Mouse (Mus musculus): ENCODE measurements around the gene Adcyap1r1. TPM values are rescaled to one million over a fixed set of nuclear protein-coding genes. Genes with fewer than 3 reads are reported as not detected.

The Adcyap1r1 gene
- polyA plus RNA-seq, 1 experiment from 2014 or later: 50.3 TPM

GRCm38 (mm10) chr6:55483360-55483759 lies 31.6 kb downstream of the Adcyap1r1 start:
- H3K4me1 ChIP-seq: peaks cover 24% of the 10 kb centered on the region
- no peak overlapping the region for H3K4me3 ChIP-seq
- peak overlapping the region; percentile 70 for H3K27ac ChIP-seq
- H3K36me3 ChIP-seq (replicated peaks): peaks cover 6% of the 10 kb centered on the region; the same call in 1 of the 2 replicates
- no peak for ATAC-seq (replicated peaks)
- H3K4me2 ChIP-seq: no peak overlapping the region
- no peaks in the 10 kb centered on the region for H3K27me3 ChIP-seq (replicated peaks)
- H3K9ac ChIP-seq: 0 out of 2 replicates have a peak overlapping the region, but pooled peaks have one; percentile 8
- no peaks in the 10 kb centered on the region for H3K9me3 ChIP-seq
- WGBS: 71% methylated on average over 7 of the region's 7 CpGs

- Histone ChIP-seq H3K36me3 (replicated peaks) (peaks cover 6% of the 10 kb centered on the region; the same call in 1 of the 2 replicates), H3K4me2 (no peak overlapping the region), H3K4me1 (peaks cover 24% of the 10 kb centered on the region), H3K9ac (no peak overlapping the region), H3K27ac (peak overlapping the region; percentile 70), H3K4me3 (no peak overlapping the region), H3K9me3 (no peaks in the 10 kb centered on the region), H3K27me3 (replicated peaks) (no peaks in the 10 kb centered on the region)
- peak; percentile 71 for ATAC-seq (replicated peaks)
- WGBS: 5% methylated on average over 4 of the region's 4 CpGs
Observed at GRCm38 (mm10) chr6:55484224-55484623, 32.4 kb downstream of the Adcyap1r1 start.

DNA sequence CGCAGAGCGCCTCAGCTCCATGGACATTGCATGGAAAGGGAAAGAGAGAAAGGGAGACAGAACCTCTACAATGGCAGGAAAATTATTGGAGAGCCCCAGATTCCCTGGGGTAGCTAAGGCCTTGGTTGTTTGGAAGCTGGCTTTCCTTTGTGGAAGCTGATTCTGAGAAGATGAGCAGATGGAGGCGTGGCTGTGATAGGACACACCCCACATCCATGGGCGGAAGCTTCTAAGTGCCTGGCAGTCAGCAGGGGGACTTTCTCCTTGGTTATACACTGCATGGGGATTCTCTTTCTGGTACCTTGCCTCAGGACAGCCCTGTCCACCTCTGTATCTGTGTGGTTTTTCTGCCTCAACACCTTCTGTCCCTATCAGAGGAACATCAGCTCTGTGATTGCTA lies 33.4 kb downstream of the Adcyap1r1 start:
- H3K27ac ChIP-seq: no peak overlapping the region

GRCm38 (mm10) chr6:55487726-55488125 lies 35.9 kb downstream of the Adcyap1r1 start:
- Histone ChIP-seq H3K27ac (no peak overlapping the region), H3K4me2 (no peak overlapping the region), H3K36me3 (replicated peaks) (peaks cover 6% of the 10 kb centered on the region; the same call in 1 of the 2 replicates), H3K4me3 (no peak overlapping the region), H3K9ac (no peak overlapping the region), H3K9me3 (no peaks in the 10 kb centered on the region), H3K27me3 (replicated peaks) (no peaks in the 10 kb centered on the region), H3K4me1 (peaks cover 24% of the 10 kb centered on the region)
- 69% methylated on average over 6 of the region's 6 CpGs for WGBS
- peak; percentile 31 for ATAC-seq (replicated peaks)

More for the DNA sequence above, 33.4 kb downstream of the Adcyap1r1 start:
- no peak for ATAC-seq (replicated peaks)
- Histone ChIP-seq H3K4me3 (no peak overlapping the region), H3K27me3 (replicated peaks) (no peaks in the 10 kb centered on the region), H3K4me2 (no peak overlapping the region), H3K9ac (no peak overlapping the region), H3K9me3 (no peaks in the 10 kb centered on the region), H3K36me3 (replicated peaks) (peaks cover 6% of the 10 kb centered on the region; the same call in 1 of the 2 replicates), H3K4me1 (peaks cover 24% of the 10 kb centered on the region)
- WGBS: 72% methylated on average over 4 of the region's 4 CpGs

GRCm38 (mm10) chr6:55496201-55496600 lies 44.4 kb downstream of the Adcyap1r1 start:
- no peaks in the 10 kb centered on the region for H3K9me3 ChIP-seq
- no peaks in the 10 kb centered on the region for H3K4me1 ChIP-seq
- ATAC-seq (replicated peaks): no peak
- H3K36me3 ChIP-seq (replicated peaks): peaks cover 22% of the 10 kb centered on the region; the same call in 1 of the 2 replicates
- H3K27ac ChIP-seq: no peak overlapping the region
- no peak overlapping the region for H3K4me2 ChIP-seq
- no peak overlapping the region for H3K9ac ChIP-seq
- no peaks in the 10 kb centered on the region for H3K27me3 ChIP-seq (replicated peaks)
- WGBS: 93% methylated on average over 4 of the region's 4 CpGs
- no peak overlapping the region for H3K4me3 ChIP-seq

GRCm38 (mm10) chr6:55498753-55499152 lies 47.0 kb downstream of the Adcyap1r1 start:
- H3K4me1 ChIP-seq: no peaks in the 10 kb centered on the region
- ATAC-seq (replicated peaks): no peak
- H3K36me3 ChIP-seq (replicated peaks): peaks cover 22% of the 10 kb centered on the region; the same call in 1 of the 2 replicates
- no peaks in the 10 kb centered on the region for H3K27me3 ChIP-seq (replicated peaks)
- no peaks in the 10 kb centered on the region for H3K9me3 ChIP-seq
- no peak overlapping the region for H3K4me2 ChIP-seq
- no peak overlapping the region for H3K27ac ChIP-seq
- H3K4me3 ChIP-seq: no peak overlapping the region
- H3K9ac ChIP-seq: no peak overlapping the region

DNA sequence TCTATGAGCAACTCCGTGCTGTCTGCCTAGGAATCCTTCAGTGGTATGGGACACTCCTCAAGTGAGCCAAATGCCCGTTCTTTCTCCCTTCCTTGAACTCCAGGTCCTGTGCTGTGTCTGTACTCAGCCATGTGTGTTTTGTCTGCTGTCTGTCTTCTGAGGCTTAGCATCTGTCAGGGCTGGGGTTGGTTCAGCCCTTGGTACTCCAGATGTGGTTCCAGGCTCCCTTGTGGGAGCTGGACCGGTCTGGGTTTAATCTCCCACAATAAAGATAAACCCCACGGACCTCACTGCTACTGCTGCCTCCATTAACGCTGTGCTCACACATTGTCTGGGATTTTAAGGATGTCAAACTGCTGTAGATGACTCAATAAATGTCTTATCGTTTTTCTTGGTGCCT lies 49.3 kb downstream of the Adcyap1r1 start:
- no peaks in the 10 kb centered on the region for H3K9me3 ChIP-seq
- ATAC-seq (replicated peaks): no peak
- 0 out of 2 replicates have a peak, but pooled peaks cover 6% of the 10 kb centered on the region for H3K36me3 ChIP-seq (replicated peaks)
- no peak overlapping the region for H3K9ac ChIP-seq
- no peak overlapping the region for H3K27ac ChIP-seq
- H3K4me3 ChIP-seq: no peak overlapping the region
- WGBS: 50% methylated on average over 6 of the region's 6 CpGs
- no peak overlapping the region for H3K4me2 ChIP-seq
- no peaks in the 10 kb centered on the region for H3K4me1 ChIP-seq
- H3K27me3 ChIP-seq (replicated peaks): no peaks in the 10 kb centered on the region

DNA sequence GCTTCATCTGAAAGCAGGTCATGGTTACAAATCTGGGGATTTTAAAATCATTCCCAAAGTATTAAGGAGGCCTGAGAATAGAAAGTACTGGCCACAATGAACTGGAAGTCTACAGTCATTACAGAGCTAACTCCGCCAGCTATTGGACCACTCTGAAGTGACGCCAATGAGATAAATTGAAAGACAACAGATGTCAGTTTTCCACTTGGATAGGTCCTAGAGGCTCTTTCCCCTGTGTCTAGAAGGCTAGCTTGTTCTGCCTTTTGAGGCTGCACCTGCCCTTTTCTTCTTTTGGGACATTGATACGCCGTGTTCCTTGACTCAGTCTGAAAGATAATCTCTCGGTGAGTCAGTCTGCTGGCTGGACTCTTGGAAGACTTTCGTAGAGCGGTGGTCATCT lies 50.5 kb downstream of the Adcyap1r1 start:
- Histone ChIP-seq H3K9me3 (no peaks in the 10 kb centered on the region), H3K4me3 (no peak overlapping the region), H3K4me2 (no peak overlapping the region), H3K9ac (no peak overlapping the region), H3K36me3 (replicated peaks) (0 out of 2 replicates have a peak, but pooled peaks cover 2% of the 10 kb centered on the region), H3K27me3 (replicated peaks) (no peaks in the 10 kb centered on the region), H3K4me1 (no peaks in the 10 kb centered on the region), H3K27ac (no peak overlapping the region)
- ATAC-seq (replicated peaks): no peak
- 77% methylated on average over 7 of the region's 7 CpGs for WGBS

DNA sequence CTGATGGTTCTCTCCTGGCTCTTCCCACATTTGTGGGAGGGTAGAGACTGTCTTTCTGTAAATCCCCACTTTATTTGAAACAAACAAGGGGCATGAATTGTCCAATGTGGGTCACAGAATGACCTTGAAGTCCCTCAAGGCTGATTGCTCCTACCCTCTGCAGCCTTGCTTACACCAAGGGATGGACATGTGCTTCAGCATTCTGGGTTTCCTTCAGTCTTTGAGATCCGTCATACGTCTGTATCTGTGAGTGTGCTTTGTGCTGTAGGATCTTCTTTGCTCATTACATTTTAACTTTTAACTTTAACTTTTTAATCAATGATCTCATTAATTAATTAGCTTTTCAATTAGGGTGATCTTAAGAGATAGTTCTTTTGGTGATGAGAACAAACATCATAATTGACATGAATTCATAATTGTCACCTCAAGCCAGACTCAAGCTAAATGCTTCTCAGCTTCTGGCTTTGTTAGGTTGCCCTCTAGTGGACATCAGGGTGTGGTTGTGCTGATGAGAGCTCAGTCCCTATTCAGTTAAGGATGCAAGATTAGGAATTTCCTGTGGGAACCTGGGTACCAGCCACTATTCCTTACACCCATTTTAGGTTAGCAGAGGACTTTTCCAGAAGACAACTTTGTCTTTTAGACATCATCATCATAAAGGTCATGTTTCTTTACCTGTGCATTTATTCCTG lies 53.2 kb downstream of the Adcyap1r1 start:
- no peaks in the 10 kb centered on the region for H3K27me3 ChIP-seq (replicated peaks)
- no peaks in the 10 kb centered on the region for H3K4me1 ChIP-seq
- WGBS: 90% methylated on average over 2 of the region's 2 CpGs

GRCm38 (mm10) chr6:55506519-55506918 lies 54.7 kb downstream of the Adcyap1r1 start:
- ATAC-seq (replicated peaks): no peak
- 88% methylated on average over 4 of the region's 4 CpGs for WGBS
- no peaks in the 10 kb centered on the region for H3K4me1 ChIP-seq
- no peaks in the 10 kb centered on the region for H3K36me3 ChIP-seq (replicated peaks)
- no peaks in the 10 kb centered on the region for H3K27me3 ChIP-seq (replicated peaks)
- no peak overlapping the region for H3K4me3 ChIP-seq
- H3K9me3 ChIP-seq: no peaks in the 10 kb centered on the region
- no peak overlapping the region for H3K9ac ChIP-seq
- no peak overlapping the region for H3K27ac ChIP-seq
- no peak overlapping the region for H3K4me2 ChIP-seq

More for the DNA sequence above, 53.2 kb downstream of the Adcyap1r1 start:
- Histone ChIP-seq H3K36me3 (replicated peaks) (no peaks in the 10 kb centered on the region), H3K9ac (no peak overlapping the region), H3K27ac (no peak overlapping the region), H3K4me2 (no peak overlapping the region), H3K4me3 (no peak overlapping the region), H3K9me3 (no peaks in the 10 kb centered on the region)
- ATAC-seq (replicated peaks): peak; percentile 73

DNA sequence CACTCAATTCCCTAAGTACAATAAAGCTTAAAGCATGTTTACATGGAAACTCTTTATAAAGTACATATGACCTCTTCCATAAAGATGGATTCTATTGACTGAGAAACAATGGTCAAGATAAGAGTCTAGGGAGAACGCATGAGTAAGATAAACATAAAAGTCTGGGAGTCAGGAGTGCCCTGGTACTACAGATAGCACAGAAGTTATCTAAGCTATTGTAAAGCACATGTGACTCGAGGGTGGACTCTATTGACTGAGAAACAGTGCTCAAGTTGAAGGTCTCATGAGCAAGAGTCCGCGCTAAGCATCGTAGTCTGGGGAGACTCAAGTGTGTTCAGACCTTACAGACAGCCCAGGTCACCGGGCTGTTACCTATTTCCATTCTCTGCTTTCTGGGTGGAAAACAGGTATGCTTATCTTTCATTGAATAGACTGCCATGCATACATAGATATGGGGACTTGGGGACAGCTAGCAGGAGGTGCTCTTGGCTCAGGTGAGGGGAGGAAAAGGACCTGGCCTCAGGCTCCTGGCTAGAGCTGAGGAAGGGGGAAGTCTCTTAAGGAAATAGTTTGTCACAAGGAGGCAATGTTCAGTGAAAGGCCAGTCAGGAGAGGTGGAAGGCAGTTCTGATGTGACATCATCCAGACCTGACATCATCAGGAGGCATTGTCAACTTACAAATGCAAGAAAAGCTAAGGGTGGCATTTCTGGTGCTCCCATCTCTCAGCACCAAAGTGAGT lies 57.5 kb downstream of the Adcyap1r1 start:
- no peak overlapping the region for H3K4me2 ChIP-seq
- H3K27ac ChIP-seq: no peak overlapping the region
- H3K27me3 ChIP-seq (replicated peaks): no peaks in the 10 kb centered on the region
- no peaks in the 10 kb centered on the region for H3K9me3 ChIP-seq
- 91% methylated on average over 6 of the region's 6 CpGs for WGBS
- H3K4me1 ChIP-seq: peaks cover 5% of the 10 kb centered on the region; the same call in 1 of the 2 replicates
- no peak overlapping the region for H3K4me3 ChIP-seq
- no peak overlapping the region for H3K9ac ChIP-seq
- no peaks in the 10 kb centered on the region for H3K36me3 ChIP-seq (replicated peaks)
- no peak for ATAC-seq (replicated peaks)

GRCm38 (mm10) chr6:55511212-55512065 lies 59.7 kb downstream of the Adcyap1r1 start:
- ATAC-seq (replicated peaks): peak; percentile 94
- H3K36me3 ChIP-seq (replicated peaks): no peaks in the 10 kb centered on the region
- H3K27me3 ChIP-seq (replicated peaks): no peaks in the 10 kb centered on the region
- H3K9me3 ChIP-seq: no peaks in the 10 kb centered on the region
- H3K27ac ChIP-seq: no peak overlapping the region
- peak overlapping the region; percentile 18 for H3K4me2 ChIP-seq
- peaks cover 5% of the 10 kb centered on the region; the same call in 1 of the 2 replicates for H3K4me1 ChIP-seq
- H3K4me3 ChIP-seq: no peak overlapping the region
- no peak overlapping the region; the same call in 1 of the 2 replicates for H3K9ac ChIP-seq
- WGBS: 39% methylated on average over 12 of the region's 12 CpGs

All from midbrain, embryonic 15.5 days (tissue).